Mouse (Mus musculus) heart, postnatal 36 days (tissue): ENCODE measurements around the gene Dmrt3. TPM values are rescaled to one million over a fixed set of nuclear protein-coding genes. Genes with fewer than 3 reads are reported as not detected.

Source experiments
- DNase-seq, 2 experiments: peaks; one replicate each; pipeline ENCODE4 v3.0.0; 2021 to 2022
- intact Hi-C: fragments of 180-260 bp; cut with DNase I; formaldehyde crosslinking; loops from one replicate; pipeline ENCODE4 v1.15.1; 2025
- total RNA-seq, 2 experiments: library from RNA; stranded (reverse); gene quantifications; 2 replicates each; pipeline ENCODE4 v1.2.3; 2021

The Dmrt3 gene
- total RNA-seq, 2 experiments from 2014 or later = not detected

DNA sequence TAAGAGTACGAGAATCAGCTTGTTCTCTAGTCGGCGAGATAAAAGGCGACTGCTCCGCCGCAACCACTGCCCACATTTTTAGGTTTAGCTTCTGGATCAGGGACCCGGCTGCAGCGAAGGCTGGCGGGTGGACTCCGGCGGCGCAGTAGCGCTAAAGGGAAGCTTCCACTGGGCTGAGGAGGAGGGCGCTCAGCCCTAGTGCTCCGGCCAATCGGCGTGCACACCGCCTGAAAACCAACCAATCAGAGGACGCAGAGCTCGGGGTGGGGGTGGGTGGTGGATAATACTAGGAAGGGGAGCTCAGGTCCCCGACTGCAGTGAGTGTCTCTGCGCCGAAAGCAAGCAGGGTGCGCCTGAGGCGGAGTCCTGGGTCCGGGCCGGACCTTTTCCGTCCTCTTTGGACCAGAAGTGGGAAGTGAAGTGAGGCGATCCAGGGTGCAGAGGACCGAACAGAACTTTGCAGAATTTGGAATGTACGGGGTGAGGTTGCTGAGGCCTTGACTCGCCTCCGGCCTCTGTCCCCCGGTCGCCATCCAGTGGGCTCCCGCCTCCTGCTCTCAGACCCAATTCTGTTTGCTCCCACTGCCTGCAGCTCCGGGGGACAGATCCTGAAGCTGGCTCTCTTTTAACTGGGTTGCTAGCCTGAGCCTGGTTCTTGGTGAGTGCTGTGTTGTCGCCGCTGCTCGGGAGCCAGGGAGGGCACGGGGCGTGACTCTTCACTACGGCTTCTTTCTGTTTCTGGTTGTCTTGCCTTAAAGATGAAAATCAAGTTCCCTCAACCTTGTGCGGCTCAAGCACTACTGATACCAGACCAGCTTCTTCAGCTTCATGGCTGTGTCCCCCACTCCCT is 62.2 kb downstream of the Dmrt3 start, which contains the start of gene Dmrt2:
Gene Dmrt2, plus strand, starts transcription at position 311 of the 850 bp plus-strand sequence.
- intact Hi-C loops = loop anchor here (5.0 kb wide), 1 partner anchor 65 kb away; no protein-coding TSS in a partner anchor
- peak; percentile 41 to 58 for DNase-seq

Other genes with a start within 250 kb of the Dmrt3 start
- not detected for gene Dmrt1, start 104.7 kb upstream of the Dmrt3 start, total RNA-seq
- not detected for gene Dmrt2, start 62.1 kb downstream of the Dmrt3 start, total RNA-seq